Comparison of ENCODE assay signal across 8 mouse cellular contexts in the genomic region with DNA sequence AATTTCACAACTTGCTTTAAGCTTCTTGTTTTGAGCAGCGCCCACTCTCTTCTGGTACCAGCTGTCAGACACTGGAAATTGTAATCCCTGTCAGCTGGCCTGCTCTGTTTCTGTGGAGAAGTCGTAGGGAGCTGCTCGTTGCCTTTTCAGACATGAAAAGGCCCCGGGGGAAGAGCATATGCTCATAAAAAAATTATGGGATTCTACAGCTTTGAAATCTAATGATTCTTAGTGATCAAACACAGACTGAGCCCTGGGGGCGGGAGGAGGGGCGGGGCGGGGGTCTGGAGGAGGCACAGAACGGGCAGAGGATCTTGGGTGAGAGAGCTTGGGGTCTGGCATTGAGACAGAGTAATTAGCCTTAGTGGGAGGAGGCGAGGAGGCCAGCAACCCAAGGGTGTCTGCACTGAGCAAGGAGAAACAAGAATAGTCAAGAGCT.
A peak's percentile ranks its signal among the peaks of the same experiment; 100 is the strongest.
DNase-seq lines count a peak whose midpoint lies in the region; ATAC-seq lines count a peak whose summit lies in the region.

No protein-coding gene starts in this region.

- H3K27ac ChIP-seq in forebrain, embryonic 10.5 days = peak overlapping the region; percentile 78
- peak overlapping the region; percentile 51; the same call in 1 of the 2 replicates for H3K27ac ChIP-seq in intestine, embryonic 14.5 days (ENCODE audit: low read depth)
- H3K27ac ChIP-seq in liver, embryonic 13.5 days = no peak overlapping the region

- peak overlapping the region; percentile 65 for H3K4me2 ChIP-seq in intestine, embryonic 14.5 days (ENCODE audit: low read length)
- peak overlapping the region; percentile 26; the same call in 1 of the 2 replicates for H3K4me2 ChIP-seq in liver, embryonic 13.5 days

- ATAC-seq in intestine, embryonic 14.5 days (replicated peaks; ENCODE audit: low FRiP score, low TSS enrichment, low read depth) = peak; percentile 16; the same call in 1 of the 2 replicates
- no peak for ATAC-seq in liver, embryonic 13.5 days (ENCODE audit: low read depth)

- DNase-seq in kidney, postnatal 4 days = peak; percentile 12 to 36
- DNase-seq in kidney, adult 11 months = no peak
- peak; percentile 21 for DNase-seq in forebrain, embryonic 10.5 days (ENCODE audit: extremely low spot score, low spot score)
- DNase-seq in intestine, embryonic 14.5 days (ENCODE audit: low spot score) = peak; percentile 60
- no peak for DNase-seq in liver, embryonic 13.5 days
- DNase-seq in right cerebral cortex, postnatal 36 days (ENCODE audit: low spot score in 2 of 2) = peak; percentile 21 to 43
- DNase-seq in spleen, adult 18-20 months = no peak
- DNase-seq in urinary bladder, adult 18-20 months (ENCODE audit: low spot score in 2 of 2) = no peak

- H3K36me3 ChIP-seq in forebrain, embryonic 10.5 days (replicated peaks) = no peaks in the 10 kb centered on the region
- no peaks in the 10 kb centered on the region for H3K36me3 ChIP-seq in intestine, embryonic 14.5 days (ENCODE audit: control insufficient read depth, insufficient read depth, low read length)
- H3K36me3 ChIP-seq in liver, embryonic 13.5 days = no peaks in the 10 kb centered on the region

- H3K9me3 ChIP-seq in forebrain, embryonic 10.5 days = no peaks in the 10 kb centered on the region
- no peaks in the 10 kb centered on the region for H3K9me3 ChIP-seq in intestine, embryonic 14.5 days (ENCODE audit: control insufficient read depth, low read length)
- no peaks in the 10 kb centered on the region for H3K9me3 ChIP-seq in liver, embryonic 13.5 days (replicated peaks)

- H3K4me1 ChIP-seq in forebrain, embryonic 10.5 days = peaks cover 36% of the 10 kb centered on the region
- no peaks in the 10 kb centered on the region for H3K4me1 ChIP-seq in intestine, embryonic 14.5 days (replicated peaks; ENCODE audit: control insufficient read depth, insufficient read depth, low read length)
- no peaks in the 10 kb centered on the region for H3K4me1 ChIP-seq in liver, embryonic 13.5 days (replicated peaks)

- 6% methylated on average over 9 of the region's 9 CpGs for WGBS in forebrain, embryonic 10.5 days
- WGBS in intestine, embryonic 14.5 days = 9% methylated on average over 9 of the region's 9 CpGs
- 10% methylated on average over 9 of the region's 9 CpGs for WGBS in liver, embryonic 13.5 days (ENCODE audit: insufficient replicate concordance)

- peak overlapping the region; percentile 55 for H3K4me3 ChIP-seq in forebrain, embryonic 10.5 days
- 0 out of 2 replicates have a peak overlapping the region, but pooled peaks have one; percentile 10 for H3K4me3 ChIP-seq in intestine, embryonic 14.5 days (ENCODE audit: low read depth, low read length)
- no peak overlapping the region for H3K4me3 ChIP-seq in liver, embryonic 13.5 days (replicated peaks)

- H3K27me3 ChIP-seq in forebrain, embryonic 10.5 days (ENCODE audit: poor library complexity, severe bottlenecking) = peaks cover 100% of the 10 kb centered on the region
- peaks cover 59% of the 10 kb centered on the region for H3K27me3 ChIP-seq in intestine, embryonic 14.5 days (replicated peaks; ENCODE audit: control insufficient read depth, insufficient read depth, low read length)
- peaks cover 65% of the 10 kb centered on the region for H3K27me3 ChIP-seq in liver, embryonic 13.5 days

- no peak overlapping the region for H3K9ac ChIP-seq in intestine, embryonic 14.5 days (ENCODE audit: low read length)
- no peak overlapping the region for H3K9ac ChIP-seq in liver, embryonic 13.5 days

Comparison
In these comparisons a context has a peak if more than half of its experiments do, and no peak if none do; other contexts are left out.
1. DNase-seq: peak in kidney, postnatal 4 days (2 of 2), forebrain, embryonic 10.5 days (single experiment), intestine, embryonic 14.5 days (single experiment) and right cerebral cortex, postnatal 36 days (2 of 2); none in kidney, adult 11 months (single experiment), liver, embryonic 13.5 days (single experiment), spleen, adult 18-20 months (0 of 2) and urinary bladder, adult 18-20 months (0 of 2).